Mouse (Mus musculus) right cerebral cortex, postnatal 10 days (tissue): Measurements from ENCODE around the gene Haao.

Experiments
- DNase-seq, 2 experiments: peaks; one replicate each; pipeline ENCODE4 v3.0.0; 2021; ENCODE audit warnings: low spot score in 2 of 2

Haao gene

GRCm38 (mm10) chr17:83847815-83848214 lies at the start of gene Haao:
TSS of gene Haao (minus strand) at chr17:83847963.
- no peak for DNase-seq

GRCm38 (mm10) chr17:83897361-83897799 lies 49.6 kb upstream of the Haao start:
- no peak for DNase-seq

GRCm38 (mm10) chr17:83896723-83897122 lies 49.0 kb upstream of the Haao start:
- DNase-seq = peak; percentile 64 to 75

- no peak for DNase-seq
Observed at GRCm38 (mm10) chr17:83895321-83895770, 47.6 kb upstream of the Haao start.

GRCm38 (mm10) chr17:83893134-83893533 lies 45.4 kb upstream of the Haao start:
- DNase-seq = no peak

GRCm38 (mm10) chr17:83891864-83892263 lies 44.1 kb upstream of the Haao start:
- no peak for DNase-seq

GRCm38 (mm10) chr17:83890373-83890696 lies 42.6 kb upstream of the Haao start:
- DNase-seq = no peak

- peak; percentile 47 to 82 for DNase-seq
Observed at GRCm38 (mm10) chr17:83889691-83890372, 42.1 kb upstream of the Haao start.

- DNase-seq = peak in 1 of 2 experiments; percentile 72
Observed at GRCm38 (mm10) chr17:83889329-83889690, 41.5 kb upstream of the Haao start.

- DNase-seq = no peak
Observed at GRCm38 (mm10) chr17:83887241-83887640, 39.5 kb upstream of the Haao start.

- no peak for DNase-seq
Observed at GRCm38 (mm10) chr17:83886395-83886794, 38.6 kb upstream of the Haao start.

- no peak for DNase-seq
Observed at GRCm38 (mm10) chr17:83885750-83886149, 38.0 kb upstream of the Haao start.

- DNase-seq = no peak
Observed at GRCm38 (mm10) chr17:83885021-83885582, 37.3 kb upstream of the Haao start.

- DNase-seq = no peak
Observed at GRCm38 (mm10) chr17:83882788-83883187, 35.0 kb upstream of the Haao start.

- no peak for DNase-seq
Observed at GRCm38 (mm10) chr17:83881071-83881470, 33.3 kb upstream of the Haao start.

- no peak for DNase-seq
Observed at GRCm38 (mm10) chr17:83880174-83880710, 32.5 kb upstream of the Haao start.

- no peak for DNase-seq
Observed at GRCm38 (mm10) chr17:83879631-83880030, 31.9 kb upstream of the Haao start.

- no peak for DNase-seq
Observed at GRCm38 (mm10) chr17:83874610-83875009, 26.8 kb upstream of the Haao start.

GRCm38 (mm10) chr17:83873363-83874141 lies 25.8 kb upstream of the Haao start:
- no peak for DNase-seq

GRCm38 (mm10) chr17:83872806-83873348 lies 25.1 kb upstream of the Haao start:
- peak; percentile 85 to 88 for DNase-seq

- DNase-seq = no peak
Observed at GRCm38 (mm10) chr17:83871354-83871753, 23.6 kb upstream of the Haao start.

GRCm38 (mm10) chr17:83870385-83870784 lies 22.6 kb upstream of the Haao start:
- DNase-seq = no peak
